Mouse (Mus musculus) heart, postnatal 36 days (tissue): ENCODE results near the gene Kif21b. TPM values are rescaled to one million over a fixed set of nuclear protein-coding genes. Genes with fewer than 3 reads are reported as not detected.
A peak's percentile ranks its signal among the peaks of the same experiment; 100 is the strongest.

Experiments used
- DNase-seq, 2 experiments: peaks; one replicate each; pipeline ENCODE4 v3.0.0; 2021 to 2022
- intact Hi-C: fragments of 180-260 bp; cut with DNase I; formaldehyde crosslinking; loops from one replicate; pipeline ENCODE4 v1.15.1; 2025
- total RNA-seq, 2 experiments: library from RNA; stranded (reverse); gene quantifications; 2 replicates each; pipeline ENCODE4 v1.2.3; 2021

The Kif21b gene
- under 1 TPM; 0.92 to 0.95 TPM for total RNA-seq

DNA sequence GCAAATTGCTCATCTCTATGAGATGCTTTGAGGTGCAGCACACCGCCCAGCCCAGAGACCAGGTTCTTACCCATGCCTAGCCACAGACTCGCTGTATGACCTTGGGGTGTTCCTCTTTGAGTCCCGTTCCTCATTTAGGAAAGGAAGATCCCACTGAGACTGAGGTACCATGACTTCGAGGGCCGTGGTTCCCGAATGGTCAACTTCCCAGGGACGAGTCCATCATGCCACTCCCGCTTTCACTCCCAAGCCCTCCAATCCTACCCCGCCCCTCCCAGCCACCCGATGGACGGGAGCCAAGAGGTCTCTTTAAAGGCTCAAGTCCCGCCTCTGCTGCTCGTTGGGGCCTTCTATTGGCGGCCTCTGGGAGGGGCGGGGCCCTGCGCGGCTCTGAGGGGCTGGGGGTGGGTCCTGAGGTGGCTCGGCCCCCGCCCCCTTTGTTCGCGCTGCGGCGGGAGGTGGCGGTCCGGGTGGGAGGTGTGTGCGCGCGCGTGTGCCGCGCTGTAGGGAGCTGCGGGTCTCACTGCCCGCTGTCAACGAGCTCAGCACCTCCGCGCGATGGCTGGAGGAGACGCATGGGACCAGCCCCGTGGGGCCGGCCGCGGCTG is at the start of gene Kif21b:
Kif21b (plus strand) TSS at position 439 of the 608 bp plus-strand sequence.
- intact Hi-C loops, result no loop called here
- DNase-seq, result peak; percentile 79 to 81

- intact Hi-C loops, result no loop called here
- no peak for DNase-seq
These were observed 45.1 kb upstream of the Kif21b start for GRCm38 (mm10) chr1:136085988-136086685.

- DNase-seq, result no peak
- intact Hi-C loops, result no loop called here
These were observed 41.6 kb upstream of the Kif21b start for GRCm38 (mm10) chr1:136089368-136090165.

DNA sequence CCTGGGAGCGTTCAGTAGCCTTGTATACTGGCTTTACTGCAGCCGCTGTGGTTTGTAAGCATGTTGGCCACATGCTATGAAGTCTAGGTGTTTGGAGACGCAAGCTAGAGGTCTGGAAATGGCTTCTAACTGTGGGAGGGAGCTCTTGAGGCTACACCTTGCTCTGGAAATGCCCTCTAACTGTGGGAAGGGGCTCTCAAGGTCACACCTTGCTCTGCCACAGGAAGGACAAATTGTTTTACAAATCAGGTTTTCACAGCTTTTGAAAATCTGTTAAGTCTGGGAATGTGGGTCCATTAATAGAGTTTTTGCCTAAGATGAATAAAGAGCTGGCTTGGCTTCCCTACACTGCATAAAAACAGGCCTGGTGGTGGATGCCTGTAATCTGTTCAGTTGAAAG is 37.5 kb upstream of the Kif21b start:
- no peak for DNase-seq
- intact Hi-C loops, result no loop called here

GRCm38 (mm10) chr1:136094807-136095206 is 36.4 kb upstream of the Kif21b start:
- intact Hi-C loops, result no loop called here

DNA sequence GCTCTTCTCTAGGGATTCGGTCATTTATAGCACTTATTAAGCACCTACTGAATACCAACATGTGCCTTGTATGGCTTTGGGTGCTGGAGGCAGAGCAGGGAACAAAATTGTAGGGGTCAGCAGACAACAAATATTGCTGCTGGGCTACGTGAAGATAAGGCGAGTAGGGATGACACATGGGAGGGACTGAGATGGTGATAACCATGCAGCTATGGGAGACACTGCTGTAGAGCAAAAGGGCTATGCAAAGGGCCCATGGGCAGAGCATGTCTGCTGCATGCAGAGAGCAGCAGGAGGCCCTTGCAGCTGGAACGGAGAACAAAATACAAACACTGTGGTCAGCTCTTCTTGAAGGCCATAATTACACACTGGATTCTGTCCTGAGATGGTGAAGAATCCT is 29.1 kb upstream of the Kif21b start:
- intact Hi-C loops, result no loop called here
- DNase-seq, result no peak

More at GRCm38 (mm10) chr1:136094807-136095206, 36.4 kb upstream of the Kif21b start:
- DNase-seq, result no peak

DNA sequence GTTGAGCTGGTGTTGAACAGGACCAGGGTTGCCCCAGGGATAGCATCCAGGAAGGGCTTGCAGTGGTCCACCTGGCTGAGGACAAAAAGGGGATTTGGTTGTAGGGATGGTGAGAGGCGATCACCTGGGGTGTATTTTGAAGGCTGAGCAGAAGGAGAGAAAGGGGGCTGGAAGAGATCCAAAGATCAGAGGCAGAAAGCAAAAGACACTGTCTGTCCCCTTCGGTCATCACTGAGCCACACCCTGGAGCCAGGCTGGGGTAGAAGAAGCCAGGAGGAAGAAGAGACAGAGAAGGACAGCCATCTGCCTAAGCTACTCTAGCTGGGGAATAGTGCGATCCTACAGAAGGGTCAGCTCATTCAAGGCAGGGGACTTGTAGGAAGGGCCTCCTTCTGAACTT is 28.6 kb upstream of the Kif21b start:
- intact Hi-C loops, result no loop called here
- no peak for DNase-seq

DNA sequence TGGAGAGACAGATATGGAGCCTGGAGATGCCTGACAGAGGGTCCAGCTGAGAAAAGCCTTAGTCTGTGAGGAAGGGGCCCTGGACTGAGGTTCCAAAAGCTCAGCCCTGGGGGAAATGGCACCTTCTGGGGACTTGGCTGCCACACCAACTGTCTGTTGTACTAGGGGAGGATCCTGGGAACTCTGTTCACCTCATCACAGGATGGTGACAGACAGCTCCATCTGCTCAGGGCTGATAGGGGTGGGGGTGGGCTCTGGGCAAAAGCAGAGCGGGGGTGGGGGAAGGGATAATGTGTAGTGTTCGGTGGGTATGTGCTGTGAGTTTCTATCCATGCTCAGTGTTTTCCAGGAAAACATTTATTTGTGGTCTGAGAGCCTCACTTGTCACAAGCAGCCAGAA is 28.2 kb upstream of the Kif21b start:
- DNase-seq, result no peak
- intact Hi-C loops, result no loop called here

DNA sequence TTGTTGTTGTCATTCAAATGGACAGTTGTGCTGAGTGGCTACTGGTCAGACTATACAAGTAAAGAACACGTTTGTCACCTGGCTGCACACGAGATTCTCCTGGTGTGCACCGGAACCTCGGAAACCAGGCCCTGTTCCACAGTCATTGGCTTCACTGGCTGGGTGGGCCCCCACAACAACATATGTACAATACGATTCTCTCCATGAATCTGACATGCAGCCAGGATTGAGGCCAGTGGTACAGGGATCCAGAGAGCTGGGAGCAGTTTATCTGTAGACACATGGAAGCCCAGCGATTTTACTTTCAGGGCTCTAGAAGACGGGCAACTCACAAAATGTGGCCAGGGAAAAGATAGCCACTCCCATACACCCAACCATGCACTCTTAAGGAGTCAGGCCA is 27.5 kb upstream of the Kif21b start:
- no peak for DNase-seq
- intact Hi-C loops, result no loop called here

DNA sequence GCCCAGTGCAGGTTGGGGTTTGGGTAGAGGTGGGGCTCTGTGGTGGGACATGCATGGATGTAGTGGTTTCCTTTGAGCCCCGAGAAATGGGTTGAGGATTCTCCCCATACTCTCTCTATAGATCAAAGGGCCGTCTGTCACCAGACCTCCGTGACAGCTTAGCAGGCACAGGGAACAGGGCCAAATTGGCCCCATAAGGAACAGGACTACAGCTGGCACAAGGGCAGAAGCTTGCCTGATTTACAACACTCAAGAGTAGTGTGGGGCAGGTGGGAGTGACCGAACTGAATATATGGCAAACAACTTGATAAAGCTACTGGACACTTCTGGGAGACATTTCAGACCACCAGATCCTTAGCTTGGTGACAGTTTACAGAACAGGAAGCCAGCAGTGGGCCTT is 26.4 kb upstream of the Kif21b start:
- intact Hi-C loops, result no loop called here
- DNase-seq, result no peak

DNA sequence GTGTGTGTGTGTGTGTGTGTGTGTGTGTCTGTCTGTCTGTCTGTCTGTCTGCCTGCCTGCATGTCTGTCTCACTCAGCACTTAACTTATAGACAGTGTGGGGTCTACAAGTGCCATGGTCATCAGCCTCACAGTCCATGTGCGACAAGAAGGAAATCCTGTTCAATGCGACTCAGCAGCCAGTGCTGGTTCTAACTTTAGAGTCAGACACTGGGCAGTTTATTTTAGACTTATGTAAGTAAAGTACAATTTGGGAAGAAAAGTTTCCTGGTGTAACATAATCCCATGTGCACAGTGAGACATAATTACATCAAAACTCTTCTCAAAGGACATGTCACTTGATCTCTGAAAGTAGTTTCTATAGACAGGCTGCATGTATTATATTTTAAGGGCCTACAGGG is 21.7 kb upstream of the Kif21b start:
- no peak for DNase-seq
- intact Hi-C loops, result no loop called here

DNA sequence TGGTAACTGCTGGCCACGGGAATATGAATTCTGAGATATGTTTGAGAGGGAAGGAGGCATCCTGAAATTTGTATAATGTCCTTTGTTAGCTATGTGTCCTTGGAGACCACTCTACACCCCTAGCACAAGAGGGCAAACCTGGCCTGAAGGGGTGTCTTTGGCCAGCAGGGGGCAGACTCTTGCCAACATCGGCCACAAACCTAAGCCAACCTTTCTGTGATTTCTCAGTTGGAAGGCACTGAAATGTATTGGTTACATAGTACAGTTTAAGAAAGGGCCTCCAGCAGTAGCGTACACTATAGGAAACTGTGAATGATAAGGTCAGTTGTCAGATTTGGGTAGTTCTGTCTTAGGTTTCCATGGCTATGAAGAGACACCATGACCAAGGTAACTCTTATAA is 15.0 kb upstream of the Kif21b start:
- intact Hi-C loops, result loop anchor here (2.0 kb wide), 1 partner anchor 59 kb away; no protein-coding TSS in a partner anchor

GRCm38 (mm10) chr1:136117069-136117468 is 14.1 kb upstream of the Kif21b start:
- DNase-seq, result no peak
- intact Hi-C loops, result loop anchor here (2.0 kb wide), 1 partner anchor 58 kb away; no protein-coding TSS in a partner anchor

More for the DNA sequence above, 15.0 kb upstream of the Kif21b start:
- DNase-seq, result peak; percentile 56 to 74

DNA sequence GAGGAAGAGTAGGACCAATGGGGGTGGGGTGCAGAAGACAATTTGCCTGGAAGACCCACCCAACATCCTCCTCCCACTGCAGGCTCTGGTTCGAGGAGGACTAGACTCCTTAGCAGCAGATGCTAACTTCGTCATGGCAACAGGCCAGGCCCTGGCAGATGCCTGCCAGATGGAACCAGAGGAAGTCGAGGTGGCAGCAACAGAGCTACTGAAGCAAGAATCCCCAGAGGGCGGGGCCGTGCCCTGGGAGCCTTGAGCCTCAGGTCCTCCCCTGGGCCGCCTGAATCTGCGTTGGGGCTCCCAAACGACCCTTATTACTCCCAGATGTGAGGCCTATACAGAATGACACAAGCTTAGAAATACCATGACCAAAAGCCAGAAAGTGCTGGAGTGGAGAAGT is 12.3 kb upstream of the Kif21b start:
- intact Hi-C loops, result no loop called here
- no peak for DNase-seq

- intact Hi-C loops, result loop anchor here (10.0 kb wide), 1 partner anchor 1805 kb away; no protein-coding TSS in a partner anchor
- DNase-seq, result no peak
These were observed 11.5 kb upstream of the Kif21b start for GRCm38 (mm10) chr1:136119571-136120262.

DNA sequence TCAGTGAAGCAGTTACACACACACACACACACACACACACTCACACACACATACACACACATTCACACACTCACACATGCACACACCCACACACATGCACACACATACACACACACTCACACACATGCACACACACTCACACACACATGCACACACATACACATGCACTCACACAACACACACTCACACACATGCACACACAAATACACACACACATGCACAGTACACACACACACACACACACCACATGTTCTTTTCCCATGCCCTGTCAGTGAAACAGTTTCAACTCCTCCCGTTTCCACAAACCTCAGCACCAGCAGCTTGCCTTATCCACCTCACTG is 11.0 kb upstream of the Kif21b start:
- intact Hi-C loops, result loop anchor here (10.0 kb wide), 1 partner anchor 1805 kb away; no protein-coding TSS in a partner anchor
- DNase-seq, result no peak

- DNase-seq, result no peak
- intact Hi-C loops, result loop anchor here (10.0 kb wide), 1 partner anchor 1804 kb away; no protein-coding TSS in a partner anchor
These were observed 10.4 kb upstream of the Kif21b start for GRCm38 (mm10) chr1:136120785-136121184.

- intact Hi-C loops, result loop anchor here (10.0 kb wide), 1 partner anchor 1803 kb away; no protein-coding TSS in a partner anchor
These were observed 9.2 kb upstream of the Kif21b start for GRCm38 (mm10) chr1:136122030-136122429.

DNA sequence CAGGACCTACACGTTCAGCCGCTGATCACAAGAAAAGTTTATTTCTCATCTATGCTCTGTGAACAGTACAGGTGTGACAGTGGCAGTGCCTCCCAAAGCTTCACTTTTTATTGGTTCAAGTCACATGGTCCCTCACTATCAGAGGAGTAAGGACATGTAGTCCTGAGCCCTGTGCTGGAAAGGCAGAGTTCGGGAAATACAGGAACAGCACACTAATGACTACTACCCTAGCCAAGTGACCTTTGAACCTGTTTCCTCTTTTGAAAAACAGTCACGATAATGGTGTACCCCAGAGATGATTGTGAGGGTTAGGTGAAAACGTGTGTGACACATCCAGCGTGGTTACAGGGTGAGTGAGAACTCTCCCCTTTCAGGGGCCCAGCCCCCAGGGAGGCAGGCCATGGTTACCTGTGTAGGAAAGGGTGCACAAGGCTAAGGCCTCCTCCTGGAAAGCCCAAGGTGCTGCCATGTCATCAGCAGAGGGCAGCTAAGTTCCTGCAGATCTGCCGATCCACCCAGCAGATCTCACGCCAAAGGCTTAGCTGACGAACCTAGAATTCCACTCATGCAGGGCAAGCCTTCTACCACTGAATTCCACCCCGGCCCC is 4.9 kb upstream of the Kif21b start:
- no peak for DNase-seq
- intact Hi-C loops, result loop anchor here (10.0 kb wide), 1 partner anchor 1799 kb away; no protein-coding TSS in a partner anchor

More at GRCm38 (mm10) chr1:136122030-136122429, 9.2 kb upstream of the Kif21b start:
- DNase-seq, result no peak

DNA sequence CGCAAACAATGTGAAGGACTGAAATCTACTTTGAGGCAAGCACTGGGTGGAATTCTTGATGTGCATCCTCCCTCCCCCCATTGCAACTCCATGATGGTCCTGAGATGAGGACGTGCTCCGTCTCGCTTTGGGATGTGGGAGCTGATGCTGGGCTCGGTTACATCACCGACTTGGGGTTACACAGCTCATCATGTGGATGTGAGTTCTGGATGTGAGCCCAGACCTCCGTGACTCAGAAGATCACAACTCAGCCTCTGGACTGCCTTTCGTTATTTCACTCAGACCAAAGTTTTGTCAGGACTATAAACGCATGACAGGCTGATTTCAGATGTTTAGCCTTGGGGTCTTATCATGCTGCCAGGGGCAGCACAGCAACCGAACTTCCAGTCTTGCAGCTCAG is 4.3 kb upstream of the Kif21b start:
- intact Hi-C loops, result loop anchor here (10.0 kb wide), 1 partner anchor 1798 kb away; no protein-coding TSS in a partner anchor
- peak; percentile 54 to 62 for DNase-seq
